Comparison of ENCODE assay signal across 11 mouse cellular contexts in genomic region chr7:66954723-66955122, GRCm38 (mm10).
A peak's percentile ranks its signal among the peaks of the same experiment; 100 is the strongest.
DNase-seq lines count a peak whose midpoint lies in the region; ATAC-seq and TF ChIP-seq lines count a peak whose summit lies in the region.
"Had no signal": no experiment of that assay in that cellular context is flagged by ENCODE, and none has a peak within 500 bp of the region (broad histone marks: within the 10 kb centered on the region; RNA-seq: fewer than 3 reads in every experiment).

No protein-coding gene starts in this region.

- TF ChIP-seq CTCF in cerebellum, adult 2 months (IDR thresholded peaks at IDR 0.05; ENCODE audit: borderline replicate concordance, insufficient read depth, low read depth, low read length), result no peak

- intact Hi-C loops in heart, postnatal 36 days (cut with DNase I), result loop anchor here (5.0 kb wide), 1 partner anchor 78 kb away; no protein-coding TSS in a partner anchor

- no peak overlapping the region for H3K9ac ChIP-seq in heart, embryonic 11.5 days (ENCODE audit: low read depth, low read length)
- H3K9ac ChIP-seq in embryonic facial prominence, embryonic 12.5 days, result no peak overlapping the region
- no peak overlapping the region for H3K9ac ChIP-seq in midbrain, embryonic 15.5 days

- no peaks in the 10 kb centered on the region for H3K27me3 ChIP-seq in heart, embryonic 11.5 days (ENCODE audit: control insufficient read depth, insufficient read depth, low read length)
- no peaks in the 10 kb centered on the region for H3K27me3 ChIP-seq in embryonic facial prominence, embryonic 12.5 days
- no peaks in the 10 kb centered on the region; the same call in 1 of the 2 replicates for H3K27me3 ChIP-seq in cerebellum, adult 2 months (ENCODE audit: control insufficient read depth, insufficient read depth, low read length)
- H3K27me3 ChIP-seq in midbrain, embryonic 15.5 days (replicated peaks), result no peaks in the 10 kb centered on the region

- 74% methylated on average over 5 of the region's 5 CpGs for WGBS in heart, embryonic 11.5 days (ENCODE audit: insufficient replicate concordance)
- WGBS in embryonic facial prominence, embryonic 12.5 days, result 85% methylated on average over 5 of the region's 5 CpGs
- WGBS in cerebellum, adult 2 months, result 87% methylated on average over 5 of the region's 5 CpGs
- 85% methylated on average over 5 of the region's 5 CpGs for WGBS in midbrain, embryonic 15.5 days

- no peaks in the 10 kb centered on the region for H3K36me3 ChIP-seq in heart, embryonic 11.5 days (ENCODE audit: control insufficient read depth, insufficient read depth, low read length)
- H3K36me3 ChIP-seq in embryonic facial prominence, embryonic 12.5 days, result no peaks in the 10 kb centered on the region
- H3K36me3 ChIP-seq in midbrain, embryonic 15.5 days (replicated peaks), result no peaks in the 10 kb centered on the region
- H3K36me3 ChIP-seq: forebrain, embryonic 10.5 days had no signal

- no peak for TF ChIP-seq POLR2A in cerebellum, adult 2 months (IDR thresholded peaks at IDR 0.05; ENCODE audit: borderline replicate concordance, insufficient read depth, low read length)

- no peaks in the 10 kb centered on the region for H3K9me3 ChIP-seq in heart, embryonic 11.5 days (replicated peaks; ENCODE audit: control insufficient read depth, low read length)
- H3K9me3 ChIP-seq in embryonic facial prominence, embryonic 12.5 days, result no peaks in the 10 kb centered on the region
- no peaks in the 10 kb centered on the region for H3K9me3 ChIP-seq in midbrain, embryonic 15.5 days
- H3K9me3 ChIP-seq: forebrain, embryonic 10.5 days had no signal

- H3K4me2 ChIP-seq in heart, embryonic 11.5 days, result no peak overlapping the region
- no peak overlapping the region for H3K4me2 ChIP-seq in embryonic facial prominence, embryonic 12.5 days (replicated peaks)
- no peak overlapping the region for H3K4me2 ChIP-seq in midbrain, embryonic 15.5 days

- ATAC-seq in heart, embryonic 11.5 days (replicated peaks; ENCODE audit: insufficient number of reproducible peaks, low FRiP score, low TSS enrichment), result no peak
- ATAC-seq in embryonic facial prominence, embryonic 12.5 days (ENCODE audit: insufficient number of reproducible peaks, insufficient read depth, low FRiP score, low TSS enrichment), result no peak
- peak; percentile 71 for ATAC-seq in megakaryocyte progenitor cell, adult 5-6 weeks (replicated peaks; ENCODE audit: poor library complexity)
- no peak for ATAC-seq in midbrain, embryonic 15.5 days (replicated peaks)

- DNase-seq in heart, postnatal 36 days, result no peak
- DNase-seq in kidney, postnatal 10 days, result peak; percentile 3
- no peak for DNase-seq in kidney, adult 8-10 months
- no peak for DNase-seq in cerebellum, adult 2 months
- DNase-seq: cerebellum, adult 9-11 months; midbrain, embryonic 14.5 days had no signal

- H3K4me1 ChIP-seq in heart, embryonic 11.5 days (ENCODE audit: control insufficient read depth, insufficient read depth, low read length), result peaks cover 19% of the 10 kb centered on the region
- H3K4me1 ChIP-seq in embryonic facial prominence, embryonic 12.5 days, result peaks cover 17% of the 10 kb centered on the region
- H3K4me1 ChIP-seq in cerebellum, adult 2 months (ENCODE audit: control insufficient read depth, insufficient read depth, low read length), result peaks cover 4% of the 10 kb centered on the region
- H3K4me1 ChIP-seq in midbrain, embryonic 15.5 days, result 0 out of 2 replicates have a peak, but pooled peaks cover 3% of the 10 kb centered on the region

- no peak overlapping the region for H3K4me3 ChIP-seq in heart, embryonic 11.5 days (ENCODE audit: low read depth, low read length)
- no peak overlapping the region for H3K4me3 ChIP-seq in embryonic facial prominence, embryonic 12.5 days
- no peak overlapping the region for H3K4me3 ChIP-seq in cerebellum, adult 2 months (replicated peaks; ENCODE audit: insufficient read depth, low read depth, low read length)
- no peak overlapping the region for H3K4me3 ChIP-seq in midbrain, embryonic 15.5 days
- H3K4me3 ChIP-seq: forebrain, embryonic 10.5 days had no signal

- peak overlapping the region; percentile 90 for H3K27ac ChIP-seq in heart, embryonic 11.5 days (ENCODE audit: low read depth, low read length)
- peak overlapping the region; percentile 69; the same call in 1 of the 2 replicates for H3K27ac ChIP-seq in embryonic facial prominence, embryonic 12.5 days
- H3K27ac ChIP-seq in cerebellum, adult 2 months (ENCODE audit: insufficient read depth, low read length), result no peak overlapping the region
- H3K27ac ChIP-seq in midbrain, embryonic 15.5 days, result no peak overlapping the region

Comparison
In these comparisons a context has a peak if more than half of its experiments do, and no peak if none do; other contexts are left out.
1. H3K27ac ChIP-seq: peak in heart, embryonic 11.5 days (single experiment) and embryonic facial prominence, embryonic 12.5 days (single experiment); none in cerebellum, adult 2 months (single experiment) and midbrain, embryonic 15.5 days (single experiment).